Mouse (Mus musculus): Measurements from ENCODE around the gene Klra10. TPM values are rescaled to one million over a fixed set of nuclear protein-coding genes. Genes with fewer than 3 reads are reported as not detected.
"Not testable (repeated sequence)": the region's sequence is repeated elsewhere in the genome, so short reads cannot be mapped to it uniquely, and the experiment has no call there.

Gene Klra10
- polyA plus RNA-seq (2015; fragmentation: Nextera tagmentation; extraction: Ambion mirVana) = not detected in 2 replicates

DNA sequence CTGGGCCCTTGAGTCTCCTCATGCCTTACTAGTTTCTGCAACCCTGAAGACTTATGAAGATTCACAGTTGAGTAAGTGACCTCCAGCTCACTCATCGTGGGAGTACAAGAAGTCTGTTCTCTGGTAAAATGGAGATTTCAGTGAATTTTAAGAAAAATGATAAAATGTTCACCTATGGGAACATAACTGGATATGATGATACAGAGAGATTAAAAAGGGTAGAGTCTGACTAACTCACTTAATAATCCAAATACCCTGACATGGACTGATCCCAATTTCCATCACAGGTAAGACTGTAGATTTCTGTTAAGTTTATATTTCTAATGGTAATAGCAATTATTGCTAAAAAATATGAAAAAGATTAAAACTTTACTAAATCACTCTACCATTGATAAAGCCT, at the start of gene Klra10:
Klra10 (minus strand) TSS at position 101 of the 400 bp plus-strand sequence.
- not testable (repeated sequence) for H3K4me1 ChIP-seq; H3K4me2 ChIP-seq; H3K36me3 ChIP-seq; H3K9me3 ChIP-seq; H3K27ac ChIP-seq (replicated peaks); H3K9ac ChIP-seq; H3K27me3 ChIP-seq (replicated peaks); ATAC-seq (ENCODE audit: extremely low read depth, insufficient number of reproducible peaks, low FRiP score, low TSS enrichment); H3K4me3 ChIP-seq
- 45% methylated on average over 1 of the region's 1 CpGs for WGBS

DNA sequence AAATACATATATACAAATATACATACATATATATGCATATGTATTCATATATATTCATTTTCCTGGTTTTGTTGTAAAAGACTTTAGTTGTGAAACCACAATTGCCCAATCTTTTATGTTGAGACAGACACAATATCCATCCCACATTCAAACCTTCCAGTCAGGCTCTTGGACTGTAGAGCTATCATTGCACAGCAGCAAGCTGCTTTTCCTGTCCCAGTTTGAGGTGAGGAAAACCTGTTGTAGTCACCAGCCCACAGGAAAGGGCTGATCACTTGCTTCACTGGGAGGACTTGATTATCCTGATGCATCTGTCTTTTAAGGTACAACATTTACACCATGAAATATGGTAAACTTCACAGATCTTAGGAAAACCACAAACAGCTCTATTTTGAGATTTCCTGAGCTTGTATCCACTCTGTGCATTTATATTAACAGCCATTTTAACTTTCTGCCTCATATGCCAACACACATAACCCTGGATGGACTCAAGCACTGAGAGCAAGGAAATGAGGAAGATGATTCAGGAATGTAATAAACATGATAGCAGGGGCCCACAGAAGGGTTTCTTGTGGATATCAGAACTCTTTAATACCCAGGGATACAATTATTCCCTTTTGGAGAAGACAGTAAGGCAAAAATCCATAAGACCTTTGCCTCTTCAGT, 6.4 kb upstream of the Klra10 start:
- Histone ChIP-seq H3K4me1 (no peaks in the 10 kb centered on the region), H3K4me3 (no peak overlapping the region), H3K36me3 (no peaks in the 10 kb centered on the region), H3K9me3 (peaks cover 11% of the 10 kb centered on the region; the same call in 1 of the 2 replicates), H3K27me3 (replicated peaks) (no peaks in the 10 kb centered on the region), H3K9ac (no peak overlapping the region), H3K4me2 (no peak overlapping the region), H3K27ac (replicated peaks) (no peak overlapping the region)
- no peak for ATAC-seq (ENCODE audit: extremely low read depth, insufficient number of reproducible peaks, low FRiP score, low TSS enrichment)

DNA sequence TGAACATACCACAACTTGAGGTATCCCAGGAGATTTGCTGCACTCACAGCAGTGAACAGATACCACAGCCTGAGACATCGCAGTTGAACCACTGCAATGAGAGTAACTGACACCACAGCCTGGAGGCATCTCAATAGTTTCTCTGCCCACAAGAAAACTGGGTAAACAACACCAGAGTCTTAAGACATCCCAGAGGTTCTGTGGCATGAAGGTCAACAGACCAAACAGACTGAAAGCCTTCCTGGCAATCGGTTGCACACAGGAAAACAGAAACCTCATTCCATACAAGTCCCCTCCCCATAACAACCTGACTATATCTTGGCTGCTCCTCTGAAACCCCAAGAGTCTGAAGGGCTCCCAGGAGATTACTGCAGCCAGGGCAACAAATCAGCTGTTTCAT, 26.4 kb downstream of the Klra10 start:
- Histone ChIP-seq H3K9me3 (peaks cover 26% of the 10 kb centered on the region), H3K9ac (no peak overlapping the region), H3K4me3 (no peak overlapping the region), H3K27ac (replicated peaks) (no peak overlapping the region), H3K4me1 (no peaks in the 10 kb centered on the region), H3K27me3 (replicated peaks) (no peaks in the 10 kb centered on the region), H3K4me2 (no peak overlapping the region), H3K36me3 (no peaks in the 10 kb centered on the region)
- no peak for ATAC-seq (ENCODE audit: extremely low read depth, insufficient number of reproducible peaks, low FRiP score, low TSS enrichment)
- WGBS = 78% methylated on average over 2 of the region's 2 CpGs

DNA sequence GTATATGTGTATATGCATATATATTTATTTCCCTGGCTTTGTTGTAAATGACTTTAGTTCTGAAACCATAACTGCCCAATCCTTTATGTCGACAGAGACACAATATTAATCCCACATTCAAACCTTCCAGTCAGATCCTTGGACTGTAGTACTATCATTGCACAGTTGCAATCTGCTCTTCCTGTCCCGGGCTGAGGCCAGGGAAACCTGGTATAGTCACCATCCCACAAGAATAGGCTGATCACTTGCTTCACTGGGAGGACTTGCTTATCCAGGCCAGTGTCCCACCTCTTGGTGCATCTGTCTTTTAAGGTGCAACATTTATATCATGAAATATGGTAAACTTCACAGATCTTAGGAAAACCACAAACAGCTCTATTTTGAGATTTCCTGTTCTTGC, 44.2 kb downstream of the Klra10 start:
- WGBS = 40% methylated on average over 2 of the region's 2 CpGs
- Histone ChIP-seq H3K4me3 (no peak overlapping the region), H3K9ac (no peak overlapping the region), H3K9me3 (peaks cover 14% of the 10 kb centered on the region), H3K36me3 (no peaks in the 10 kb centered on the region), H3K27ac (replicated peaks) (no peak overlapping the region), H3K4me1 (no peaks in the 10 kb centered on the region), H3K27me3 (replicated peaks) (no peaks in the 10 kb centered on the region), H3K4me2 (no peak overlapping the region)
- ATAC-seq (ENCODE audit: extremely low read depth, insufficient number of reproducible peaks, low FRiP score, low TSS enrichment) = no peak

DNA sequence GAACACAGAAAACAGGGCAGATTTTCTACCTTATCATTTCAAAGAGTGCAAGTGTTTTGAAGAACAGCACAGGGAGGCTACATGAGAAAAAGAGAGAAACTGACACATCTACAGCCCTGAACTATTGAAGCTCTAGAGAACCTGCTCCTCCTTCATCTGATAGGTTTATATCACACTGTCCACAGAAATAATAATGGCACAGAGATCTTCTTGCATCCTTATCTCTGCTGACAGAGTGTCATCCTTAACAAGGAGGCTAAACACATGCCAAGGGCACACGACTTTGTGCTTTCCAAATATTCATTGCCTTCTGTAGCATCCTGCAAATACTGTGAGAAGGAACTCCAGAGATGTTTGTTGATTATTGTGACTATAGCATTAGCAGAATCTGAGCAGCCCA, 45.1 kb downstream of the Klra10 start:
- Histone ChIP-seq H3K4me1 (no peaks in the 10 kb centered on the region), H3K27me3 (replicated peaks) (no peaks in the 10 kb centered on the region), H3K9ac (no peak overlapping the region), H3K9me3 (peaks cover 14% of the 10 kb centered on the region), H3K36me3 (no peaks in the 10 kb centered on the region), H3K4me3 (no peak overlapping the region), H3K4me2 (no peak overlapping the region), H3K27ac (replicated peaks) (no peak overlapping the region)
- ATAC-seq (ENCODE audit: extremely low read depth, insufficient number of reproducible peaks, low FRiP score, low TSS enrichment) = no peak
- 30% methylated on average over 1 of the region's 1 CpGs for WGBS

DNA sequence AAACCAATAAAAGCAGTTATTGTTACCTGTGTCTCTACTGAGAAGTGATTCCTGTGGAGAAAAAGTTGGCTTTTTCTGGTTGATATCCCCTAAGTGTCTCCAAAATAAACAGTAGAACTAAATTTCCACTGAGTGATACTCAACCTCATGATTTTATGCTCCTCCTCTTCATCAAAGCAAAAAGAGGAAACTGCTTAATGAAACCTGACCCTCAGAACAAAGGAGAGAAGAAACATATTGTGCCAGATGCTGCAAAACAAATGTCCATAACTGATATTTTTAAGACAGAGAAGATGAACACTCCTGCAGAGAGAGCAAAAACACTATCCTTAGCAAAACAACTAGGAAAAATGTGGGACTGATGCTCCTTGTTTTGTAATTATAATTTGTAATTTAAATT, 48.5 kb downstream of the Klra10 start, which contains the start of gene Klra7:
Klra7 (minus strand) TSS at position 101 of the 400 bp plus-strand sequence.
- Histone ChIP-seq H3K4me1 (no peaks in the 10 kb centered on the region), H3K4me2 (no peak within 1 kb of the TSS), H3K27ac (replicated peaks) (no peak within 1 kb of the TSS), H3K27me3 (replicated peaks) (no peaks in the 10 kb centered on the region), H3K9me3 (peaks cover 8% of the 10 kb centered on the region; the same call in 1 of the 2 replicates), H3K36me3 (no peaks in the 10 kb centered on the region), H3K4me3 (no peak within 1 kb of the TSS), H3K9ac (no peak within 1 kb of the TSS)
- no peak for ATAC-seq (ENCODE audit: extremely low read depth, insufficient number of reproducible peaks, low FRiP score, low TSS enrichment)

Other genes starting within 250 kb of the Klra10 start
- gene Klra4, start 214.7 kb downstream of the Klra10 start, polyA plus RNA-seq (2015; fragmentation: Nextera tagmentation; extraction: Ambion mirVana) = not detected in 2 replicates
- gene Klra8, start 152.0 kb downstream of the Klra10 start, polyA plus RNA-seq (2015; fragmentation: Nextera tagmentation; extraction: Ambion mirVana) = not detected in 2 replicates
- gene Klra9, start 88.8 kb downstream of the Klra10 start, polyA plus RNA-seq (2015; fragmentation: Nextera tagmentation; extraction: Ambion mirVana) = not detected in 2 replicates
- gene Klra7, start 48.6 kb downstream of the Klra10 start, polyA plus RNA-seq (2015; fragmentation: Nextera tagmentation; extraction: Ambion mirVana) = not detected in 2 replicates
- not detected in 2 replicates for gene Klra3, start 55.6 kb upstream of the Klra10 start, polyA plus RNA-seq (2015; fragmentation: Nextera tagmentation; extraction: Ambion mirVana)
- gene Klra1, start 104.9 kb upstream of the Klra10 start, polyA plus RNA-seq (2015; fragmentation: Nextera tagmentation; extraction: Ambion mirVana) = not detected in 2 replicates